Mouse (Mus musculus): Measurements from ENCODE around the gene Cd79b.
A peak's percentile ranks its signal among the peaks of the same experiment; 100 is the strongest.
"Not testable (repeated sequence)": the region's sequence is repeated elsewhere in the genome, so short reads cannot be mapped to it uniquely, and the experiment has no call there.

The Cd79b gene

GRCm38 (mm10) chr11:106314333-106314812 is at the start of gene Cd79b:
Gene Cd79b, minus strand, starts transcription at chr11:106314762.
- peak; percentile 91 for DNase-seq (ENCODE audit: low read depth, low spot score)

- peak; percentile 58 for DNase-seq (ENCODE audit: low read depth, low spot score)
Measured at GRCm38 (mm10) chr11:106359350-106359749, 44.8 kb upstream of the Cd79b start.

- DNase-seq (ENCODE audit: low read depth, low spot score), result no peak
Measured at GRCm38 (mm10) chr11:106355382-106356128, 41.0 kb upstream of the Cd79b start.

GRCm38 (mm10) chr11:106354181-106354580 is 39.6 kb upstream of the Cd79b start:
- no peak for DNase-seq (ENCODE audit: low read depth, low spot score)

GRCm38 (mm10) chr11:106353188-106353587 is 38.6 kb upstream of the Cd79b start, which contains the start of gene Scn4a:
Gene Scn4a, minus strand, starts transcription at chr11:106353288.
- no peak for DNase-seq (ENCODE audit: low read depth, low spot score)

- DNase-seq (ENCODE audit: low read depth, low spot score), result no peak
Measured at GRCm38 (mm10) chr11:106351941-106352340, 37.4 kb upstream of the Cd79b start.

- DNase-seq (ENCODE audit: low read depth, low spot score), result no peak
Measured at GRCm38 (mm10) chr11:106351253-106351652, 36.7 kb upstream of the Cd79b start.

- no peak for DNase-seq (ENCODE audit: low read depth, low spot score)
Measured at GRCm38 (mm10) chr11:106350853-106351252, 36.3 kb upstream of the Cd79b start.

- no peak for DNase-seq (ENCODE audit: low read depth, low spot score)
Measured at GRCm38 (mm10) chr11:106349772-106350171, 35.2 kb upstream of the Cd79b start.

- no peak for DNase-seq (ENCODE audit: low read depth, low spot score)
Measured at GRCm38 (mm10) chr11:106344910-106345309, 30.3 kb upstream of the Cd79b start.

- no peak for DNase-seq (ENCODE audit: low read depth, low spot score)
Measured at GRCm38 (mm10) chr11:106340990-106341520, 26.5 kb upstream of the Cd79b start.

- not testable (repeated sequence) for DNase-seq (ENCODE audit: low read depth, low spot score)
Measured at GRCm38 (mm10) chr11:106339323-106339722, 24.8 kb upstream of the Cd79b start.

GRCm38 (mm10) chr11:106338870-106339269 is 24.3 kb upstream of the Cd79b start:
- no peak for DNase-seq (ENCODE audit: low read depth, low spot score)

- no peak for DNase-seq (ENCODE audit: low read depth, low spot score)
Measured at GRCm38 (mm10) chr11:106338029-106338428, 23.5 kb upstream of the Cd79b start.

- no peak for DNase-seq (ENCODE audit: low read depth, low spot score)
Measured at GRCm38 (mm10) chr11:106334066-106334465, 19.5 kb upstream of the Cd79b start.

GRCm38 (mm10) chr11:106332458-106332857 is 17.9 kb upstream of the Cd79b start:
- DNase-seq (ENCODE audit: low read depth, low spot score), result no peak

- peak; percentile 85 for DNase-seq (ENCODE audit: low read depth, low spot score)
Measured at GRCm38 (mm10) chr11:106329682-106330081, 15.1 kb upstream of the Cd79b start.

- no peak for DNase-seq (ENCODE audit: low read depth, low spot score)
Measured at GRCm38 (mm10) chr11:106329128-106329527, 14.6 kb upstream of the Cd79b start.

GRCm38 (mm10) chr11:106328521-106328920 is 14.0 kb upstream of the Cd79b start:
- no peak for DNase-seq (ENCODE audit: low read depth, low spot score)

GRCm38 (mm10) chr11:106326475-106326874 is 11.9 kb upstream of the Cd79b start:
- DNase-seq (ENCODE audit: low read depth, low spot score), result no peak

- peak; percentile 92 for DNase-seq (ENCODE audit: low read depth, low spot score)
Measured at GRCm38 (mm10) chr11:106325566-106326206, 11.1 kb upstream of the Cd79b start.

- DNase-seq (ENCODE audit: low read depth, low spot score), result peak; percentile 49
Measured at GRCm38 (mm10) chr11:106324858-106325257, 10.3 kb upstream of the Cd79b start.
